Mouse (Mus musculus): Measurements from ENCODE around the gene Ech1.

DNA sequence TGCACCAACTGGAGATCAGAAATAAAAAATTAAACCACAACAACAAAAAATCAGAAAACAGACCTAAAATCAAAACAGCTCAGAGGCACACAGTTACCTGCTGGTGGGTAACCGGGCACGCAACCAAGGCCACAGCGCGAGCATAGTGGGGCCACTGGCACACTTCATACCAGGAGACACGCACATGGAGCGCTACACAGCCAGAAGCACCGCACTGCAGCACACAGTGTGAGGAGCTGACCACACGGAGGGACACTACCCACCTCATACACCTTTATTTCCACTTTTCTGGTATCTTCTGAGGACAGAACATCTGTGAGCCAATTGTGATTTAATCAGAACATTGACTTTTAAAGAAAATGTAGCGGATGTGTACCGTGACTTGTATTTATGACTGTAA, 8.1 kb upstream of the Ech1 start:
- TF ChIP-seq CTCF (conservative IDR thresholded peaks at IDR 0.05; ENCODE audit: insufficient read depth, insufficient read length, low read depth, low read length): no peak
- no peak for TF ChIP-seq POLR2A (IDR thresholded peaks at IDR 0.05; ENCODE audit: low read depth, low read length)

All from kidney, adult 2 months (tissue).